Mouse (Mus musculus) spleen, adult 2 months (tissue): ENCODE data around the gene Brwd1.

Experiments used
- CTCF ChIP-seq: fragments of 200-500 bp; IDR thresholded peaks from 2 replicates; pipeline ENCODE4 v1.5.1; 2011; ENCODE audit warnings: mild to moderate bottlenecking, inconsistent platforms; ENCODE audit not compliant: insufficient read depth, insufficient read length, insufficient replicate concordance; ENCODE audit errors: extremely low read depth
- POLR2A ChIP-seq: fragments of 200-500 bp; IDR thresholded peaks from 2 replicates; pipeline ENCODE4 v1.6.1; 2011; ENCODE audit warnings: low read depth, low read length, inconsistent platforms

GRCm38 (mm10) chr16:96039538-96039937 is 42.8 kb downstream of the Brwd1 start:
- no peak for TF ChIP-seq CTCF
- TF ChIP-seq POLR2A: no peak
